Mouse (Mus musculus): ENCODE measurements around the gene Cacul1. TPM values are rescaled to one million over a fixed set of nuclear protein-coding genes. Genes with fewer than 3 reads are reported as not detected.

Cacul1 gene
- total RNA-seq, 2 experiments from 2014 or later = 50.2 to 51.8 TPM

- intact Hi-C loops (cut with DNase I) = no loop called here
Measured at GRCm38 (mm10) chr19:60553501-60553900, 27.3 kb downstream of the Cacul1 start.

GRCm38 (mm10) chr19:60543302-60543701 lies 37.5 kb downstream of the Cacul1 start:
- intact Hi-C loops (cut with DNase I) = no loop called here
- no peak for DNase-seq (ENCODE audit: low spot score in 2 of 2)

More at GRCm38 (mm10) chr19:60553501-60553900, 27.3 kb downstream of the Cacul1 start:
- DNase-seq (ENCODE audit: low spot score in 2 of 2) = peak; percentile 75 to 76

GRCm38 (mm10) chr19:60531897-60532296 lies 48.9 kb downstream of the Cacul1 start:
- DNase-seq (ENCODE audit: low spot score in 2 of 2) = no peak
- intact Hi-C loops (cut with DNase I) = no loop called here

- intact Hi-C loops (cut with DNase I) = no loop called here
- no peak for DNase-seq (ENCODE audit: low spot score in 2 of 2)
Measured at GRCm38 (mm10) chr19:60530171-60530570, 50.7 kb downstream of the Cacul1 start.

- DNase-seq (ENCODE audit: low spot score in 2 of 2) = no peak
- intact Hi-C loops (cut with DNase I) = no loop called here
Measured at GRCm38 (mm10) chr19:60529302-60529701, 51.5 kb downstream of the Cacul1 start.

GRCm38 (mm10) chr19:60528602-60529001 lies 52.2 kb downstream of the Cacul1 start:
- no peak for DNase-seq (ENCODE audit: low spot score in 2 of 2)
- intact Hi-C loops (cut with DNase I) = no loop called here

- intact Hi-C loops (cut with DNase I) = no loop called here
- no peak for DNase-seq (ENCODE audit: low spot score in 2 of 2)
Measured at GRCm38 (mm10) chr19:60526876-60527275, 53.9 kb downstream of the Cacul1 start.

- intact Hi-C loops (cut with DNase I) = no loop called here
- no peak for DNase-seq (ENCODE audit: low spot score in 2 of 2)
Measured at GRCm38 (mm10) chr19:60525086-60525485, 55.7 kb downstream of the Cacul1 start.

- intact Hi-C loops (cut with DNase I) = no loop called here
Measured at GRCm38 (mm10) chr19:60524678-60525077, 56.1 kb downstream of the Cacul1 start.

GRCm38 (mm10) chr19:60520131-60520530 lies 60.7 kb downstream of the Cacul1 start:
- intact Hi-C loops (cut with DNase I) = no loop called here
- DNase-seq (ENCODE audit: low spot score in 2 of 2) = no peak

More at GRCm38 (mm10) chr19:60524678-60525077, 56.1 kb downstream of the Cacul1 start:
- no peak for DNase-seq (ENCODE audit: low spot score in 2 of 2)

- DNase-seq (ENCODE audit: low spot score in 2 of 2) = no peak
- intact Hi-C loops (cut with DNase I) = no loop called here
Measured at GRCm38 (mm10) chr19:60515064-60515463, 65.8 kb downstream of the Cacul1 start.

- DNase-seq (ENCODE audit: low spot score in 2 of 2) = peak; percentile 21 to 22
- intact Hi-C loops (cut with DNase I) = no loop called here
Measured at GRCm38 (mm10) chr19:60513431-60513830, 67.4 kb downstream of the Cacul1 start.

- DNase-seq (ENCODE audit: low spot score in 2 of 2) = no peak
- intact Hi-C loops (cut with DNase I) = no loop called here
Measured at GRCm38 (mm10) chr19:60500209-60500608, 80.6 kb downstream of the Cacul1 start.

- no peak for DNase-seq (ENCODE audit: low spot score in 2 of 2)
- intact Hi-C loops (cut with DNase I) = no loop called here
Measured at GRCm38 (mm10) chr19:60497171-60497570, 83.7 kb downstream of the Cacul1 start.

- intact Hi-C loops (cut with DNase I) = no loop called here
Measured at GRCm38 (mm10) chr19:60495772-60496171, 85.1 kb downstream of the Cacul1 start.

GRCm38 (mm10) chr19:60489566-60489965 lies 91.3 kb downstream of the Cacul1 start:
- intact Hi-C loops (cut with DNase I) = no loop called here
- no peak for DNase-seq (ENCODE audit: low spot score in 2 of 2)

More at GRCm38 (mm10) chr19:60495772-60496171, 85.1 kb downstream of the Cacul1 start:
- DNase-seq (ENCODE audit: low spot score in 2 of 2) = no peak

- intact Hi-C loops (cut with DNase I) = no loop called here
- DNase-seq (ENCODE audit: low spot score in 2 of 2) = no peak
Measured at GRCm38 (mm10) chr19:60485261-60485660, 95.6 kb downstream of the Cacul1 start.

- DNase-seq (ENCODE audit: low spot score in 2 of 2) = no peak
- intact Hi-C loops (cut with DNase I) = no loop called here
Measured at GRCm38 (mm10) chr19:60478859-60479258, 102.0 kb downstream of the Cacul1 start.

GRCm38 (mm10) chr19:60477788-60478187 lies 103.0 kb downstream of the Cacul1 start:
- no peak for DNase-seq (ENCODE audit: low spot score in 2 of 2)
- intact Hi-C loops (cut with DNase I) = no loop called here
